Comparison of ENCODE assay signal across 23 mouse cellular contexts in genomic region chr11:97389127-97389526, GRCm38 (mm10). TPM values are rescaled to one million over a fixed set of nuclear protein-coding genes. Genes with fewer than 3 reads are reported as not detected.
"Had no signal": no experiment of that assay in that cellular context is flagged by ENCODE, and none has a peak within 500 bp of the region (broad histone marks: within the 10 kb centered on the region; RNA-seq: fewer than 3 reads in every experiment).

No protein-coding gene starts in this region.

- H3K4me3 ChIP-seq: kidney, embryonic 15.5 days; limb, embryonic 12.5 days; limb, embryonic 15.5 days; midbrain, embryonic 12.5 days; midbrain, embryonic 15.5 days; neural tube, embryonic 12.5 days; neural tube, embryonic 15.5 days had no signal

- H3K4me2 ChIP-seq: kidney, embryonic 15.5 days; limb, embryonic 12.5 days; limb, embryonic 15.5 days; liver, embryonic 11.5 days; midbrain, embryonic 12.5 days; midbrain, embryonic 15.5 days; neural tube, embryonic 12.5 days; neural tube, embryonic 15.5 days had no signal

- ATAC-seq: liver, postnatal 0 days; midbrain, embryonic 15.5 days had no signal

- H3K27me3 ChIP-seq: kidney, embryonic 15.5 days; limb, embryonic 12.5 days; limb, embryonic 15.5 days; midbrain, embryonic 12.5 days; midbrain, embryonic 15.5 days; neural tube, embryonic 12.5 days; neural tube, embryonic 15.5 days had no signal

- DNase-seq: kidney, adult 11 months; kidney, adult 8-10 months; kidney, postnatal 10 days; kidney, postnatal 4 days; left cerebral cortex, postnatal 4 days; liver, postnatal 0 days; right cerebral cortex, adult 18-20 months; right cerebral cortex, postnatal 14 days; right cerebral cortex, postnatal 4 days; thymus, adult 2 months; thymus, postnatal 14 days; thymus, postnatal 4 days had no signal

- H3K9me3 ChIP-seq: kidney, embryonic 15.5 days; limb, embryonic 12.5 days; limb, embryonic 15.5 days; midbrain, embryonic 12.5 days; midbrain, embryonic 15.5 days; neural tube, embryonic 12.5 days; neural tube, embryonic 15.5 days had no signal

- H3K4me1 ChIP-seq: limb, embryonic 12.5 days; midbrain, embryonic 12.5 days; midbrain, embryonic 15.5 days; neural tube, embryonic 12.5 days had no signal

- H3K27ac ChIP-seq: kidney, embryonic 15.5 days; limb, embryonic 12.5 days; limb, embryonic 15.5 days; liver, embryonic 14.5 days; macrophage; midbrain, embryonic 12.5 days; midbrain, embryonic 15.5 days; neural tube, embryonic 12.5 days; neural tube, embryonic 15.5 days; stomach, postnatal 0 days had no signal

- H3K9ac ChIP-seq: kidney, embryonic 15.5 days; limb, embryonic 12.5 days; limb, embryonic 15.5 days; liver, embryonic 14.5 days; liver, postnatal 0 days; midbrain, embryonic 12.5 days; midbrain, embryonic 15.5 days; neural tube, embryonic 12.5 days; neural tube, embryonic 15.5 days had no signal

RNA-seq across cellular contexts. Expression of gene Gpr179, which starts 37.2 kb away (rescaled TPM):
- polyA plus RNA-seq: liver, postnatal 0 days had no signal
